Mouse (Mus musculus) stomach, embryonic 15.5 days (tissue): Measurements from ENCODE around the gene Ppp4r2. TPM values are rescaled to one million over a fixed set of nuclear protein-coding genes. Genes with fewer than 3 reads are reported as not detected.

ENCODE experiments used
- ATAC-seq: fragments of 200-750 bp; cut with Nextera tagmentation; 2 replicates; pipeline ENCODE4 v1.8.0; 2017; ENCODE audit warnings: low read depth, moderate number of reproducible peaks, moderate TSS enrichment; ENCODE audit not compliant: insufficient read depth, low FRiP score
- H3K27ac ChIP-seq: fragments of 300-500 bp; sonication (generic); 2 replicates; pipeline ENCODE4 v1.5.1; 2015; ENCODE audit warnings: mild to moderate bottlenecking, inconsistent platforms
- H3K27me3 ChIP-seq: fragments of 300-500 bp; sonication (generic); replicated peaks from 2 replicates; pipeline ENCODE4 v1.6.1; 2015; ENCODE audit warnings: inconsistent platforms
- H3K36me3 ChIP-seq: fragments of 300-500 bp; sonication (generic); 2 replicates; pipeline ENCODE4 v1.6.1; 2015; ENCODE audit warnings: inconsistent platforms
- H3K4me1 ChIP-seq: fragments of 300-500 bp; sonication (generic); 2 replicates; pipeline ENCODE4 v1.6.1; 2015; ENCODE audit warnings: inconsistent platforms
- H3K4me2 ChIP-seq: fragments of 300-500 bp; sonication (generic); 2 replicates; pipeline ENCODE4 v1.6.1; 2015; ENCODE audit warnings: mild to moderate bottlenecking, inconsistent platforms
- H3K4me3 ChIP-seq: fragments of 300-500 bp; sonication (generic); replicated peaks from 2 replicates; pipeline ENCODE4 v1.5.1; 2015; ENCODE audit warnings: inconsistent platforms
- H3K9ac ChIP-seq: fragments of 300-500 bp; sonication (generic); 2 replicates; pipeline ENCODE4 v1.6.1; 2015; ENCODE audit warnings: inconsistent platforms
- H3K9me3 ChIP-seq: fragments of 300-500 bp; sonication (generic); 2 replicates; pipeline ENCODE4 v1.6.1; 2016; ENCODE audit warnings: inconsistent platforms
- WGBS: fragments of 180-500 bp; shearing (Covaris S2); methylation state at CpG from one replicate; pipeline ENCODE4 v1.1.7; 2015; 5-methylcytosine and 5-hydroxymethylcytosine counted together
- polyA plus RNA-seq: library from polyadenylated mRNA; unstranded; fragments of >200 nt; fragmentation: Nextera tagmentation; extraction: Ambion mirVana; gene quantifications from 2 replicates; pipeline ENCODE4 v1.2.1, GENCODE M21; 2015

Ppp4r2 gene
- polyA plus RNA-seq: 16.1 and 17.4 TPM in 2 replicates

- peak; percentile 97 for ATAC-seq
- WGBS: under 1% methylated on average over 43 of the region's 50 CpGs
- Histone ChIP-seq H3K9me3 (no peaks in the 10 kb centered on the region), H3K36me3 (peaks cover 13% of the 10 kb centered on the region), H3K27ac (peak within 1 kb of the TSS; percentile 75), H3K27me3 (no peaks in the 10 kb centered on the region), H3K4me3 (peak within 1 kb of the TSS; percentile 73), H3K4me1 (peaks cover 14% of the 10 kb centered on the region), H3K9ac (peak within 1 kb of the TSS; percentile 67), H3K4me2 (peak within 1 kb of the TSS; percentile 56)
Observed at GRCm38 (mm10) chr6:100833355-100833754, at the start of gene Ppp4r2. Ppp4r2 (plus strand) TSS chr6:100833622.

GRCm38 (mm10) chr6:100787726-100788125 is 45.7 kb upstream of the Ppp4r2 start:
- no peaks in the 10 kb centered on the region for H3K4me1 ChIP-seq
- no peak overlapping the region for H3K27ac ChIP-seq
- no peaks in the 10 kb centered on the region for H3K9me3 ChIP-seq
- H3K4me3 ChIP-seq: no peak overlapping the region
- no peaks in the 10 kb centered on the region for H3K36me3 ChIP-seq
- H3K4me2 ChIP-seq: no peak overlapping the region
- WGBS: 88% methylated on average over 1 of the region's 1 CpGs
- H3K27me3 ChIP-seq: no peaks in the 10 kb centered on the region
- ATAC-seq: no peak
- no peak overlapping the region for H3K9ac ChIP-seq

- WGBS: 83% methylated on average over 1 of the region's 1 CpGs
- H3K36me3 ChIP-seq: no peaks in the 10 kb centered on the region
- no peaks in the 10 kb centered on the region for H3K4me1 ChIP-seq
Observed at GRCm38 (mm10) chr6:100789161-100789560, 44.3 kb upstream of the Ppp4r2 start.

GRCm38 (mm10) chr6:100792055-100792659 is 41.3 kb upstream of the Ppp4r2 start:
- Histone ChIP-seq H3K9me3 (no peaks in the 10 kb centered on the region), H3K4me2 (no peak overlapping the region), H3K27me3 (no peaks in the 10 kb centered on the region), H3K4me1 (no peaks in the 10 kb centered on the region), H3K4me3 (no peak overlapping the region), H3K36me3 (no peaks in the 10 kb centered on the region), H3K27ac (no peak overlapping the region), H3K9ac (no peak overlapping the region)
- no peak for ATAC-seq
- 66% methylated on average over 3 of the region's 3 CpGs for WGBS

More at GRCm38 (mm10) chr6:100789161-100789560, 44.3 kb upstream of the Ppp4r2 start:
- no peak overlapping the region for H3K27ac ChIP-seq
- H3K27me3 ChIP-seq: no peaks in the 10 kb centered on the region
- no peak for ATAC-seq
- no peak overlapping the region for H3K4me2 ChIP-seq
- no peak overlapping the region for H3K9ac ChIP-seq
- no peaks in the 10 kb centered on the region for H3K9me3 ChIP-seq
- no peak overlapping the region for H3K4me3 ChIP-seq

GRCm38 (mm10) chr6:100792973-100793769 is 40.3 kb upstream of the Ppp4r2 start:
- no peak for ATAC-seq
- no peak overlapping the region for H3K9ac ChIP-seq
- 54% methylated on average over 14 of the region's 14 CpGs for WGBS

GRCm38 (mm10) chr6:100795797-100796196 is 37.6 kb upstream of the Ppp4r2 start:
- Histone ChIP-seq H3K4me3 (no peak overlapping the region), H3K9me3 (no peaks in the 10 kb centered on the region), H3K27me3 (no peaks in the 10 kb centered on the region), H3K36me3 (no peaks in the 10 kb centered on the region), H3K4me1 (no peaks in the 10 kb centered on the region), H3K27ac (no peak overlapping the region), H3K4me2 (no peak overlapping the region), H3K9ac (no peak overlapping the region)
- WGBS: 44% methylated on average over 6 of the region's 6 CpGs
- no peak for ATAC-seq

More at GRCm38 (mm10) chr6:100792973-100793769, 40.3 kb upstream of the Ppp4r2 start:
- no peak overlapping the region for H3K27ac ChIP-seq
- H3K36me3 ChIP-seq: no peaks in the 10 kb centered on the region
- H3K9me3 ChIP-seq: no peaks in the 10 kb centered on the region
- H3K4me1 ChIP-seq: no peaks in the 10 kb centered on the region
- no peaks in the 10 kb centered on the region for H3K27me3 ChIP-seq
- H3K4me2 ChIP-seq: no peak overlapping the region
- H3K4me3 ChIP-seq: no peak overlapping the region

GRCm38 (mm10) chr6:100799290-100799689 is 34.1 kb upstream of the Ppp4r2 start:
- Histone ChIP-seq H3K27me3 (no peaks in the 10 kb centered on the region), H3K4me3 (no peak overlapping the region), H3K36me3 (no peaks in the 10 kb centered on the region), H3K9me3 (no peaks in the 10 kb centered on the region), H3K4me1 (no peaks in the 10 kb centered on the region), H3K9ac (no peak overlapping the region), H3K4me2 (no peak overlapping the region), H3K27ac (no peak overlapping the region)
- ATAC-seq: no peak
- 88% methylated on average over 6 of the region's 6 CpGs for WGBS

GRCm38 (mm10) chr6:100799766-100800165 is 33.7 kb upstream of the Ppp4r2 start:
- Histone ChIP-seq H3K27me3 (no peaks in the 10 kb centered on the region), H3K4me3 (no peak overlapping the region), H3K4me1 (no peaks in the 10 kb centered on the region), H3K9ac (no peak overlapping the region), H3K27ac (no peak overlapping the region), H3K4me2 (no peak overlapping the region), H3K9me3 (no peaks in the 10 kb centered on the region), H3K36me3 (no peaks in the 10 kb centered on the region)
- WGBS: 90% methylated on average over 4 of the region's 4 CpGs
- no peak for ATAC-seq

GRCm38 (mm10) chr6:100800497-100800955 is 32.9 kb upstream of the Ppp4r2 start:
- Histone ChIP-seq H3K4me1 (no peaks in the 10 kb centered on the region), H3K9me3 (no peaks in the 10 kb centered on the region), H3K27ac (no peak overlapping the region), H3K4me2 (no peak overlapping the region), H3K36me3 (no peaks in the 10 kb centered on the region), H3K27me3 (no peaks in the 10 kb centered on the region), H3K9ac (no peak overlapping the region), H3K4me3 (no peak overlapping the region)
- WGBS: 51% methylated on average over 10 of the region's 10 CpGs
- ATAC-seq: no peak

GRCm38 (mm10) chr6:100802381-100803083 is 30.9 kb upstream of the Ppp4r2 start:
- ATAC-seq: no peak
- no peak overlapping the region for H3K27ac ChIP-seq
- 46% methylated on average over 13 of the region's 13 CpGs for WGBS

GRCm38 (mm10) chr6:100803250-100803649 is 30.2 kb upstream of the Ppp4r2 start:
- Histone ChIP-seq H3K4me2 (no peak overlapping the region), H3K9me3 (no peaks in the 10 kb centered on the region), H3K9ac (no peak overlapping the region), H3K4me3 (no peak overlapping the region), H3K36me3 (no peaks in the 10 kb centered on the region), H3K27ac (no peak overlapping the region), H3K4me1 (no peaks in the 10 kb centered on the region), H3K27me3 (no peaks in the 10 kb centered on the region)
- WGBS: 75% methylated on average over 3 of the region's 3 CpGs
- ATAC-seq: no peak

More at GRCm38 (mm10) chr6:100802381-100803083, 30.9 kb upstream of the Ppp4r2 start:
- Histone ChIP-seq H3K36me3 (no peaks in the 10 kb centered on the region), H3K4me3 (no peak overlapping the region), H3K27me3 (no peaks in the 10 kb centered on the region), H3K4me1 (no peaks in the 10 kb centered on the region), H3K9me3 (no peaks in the 10 kb centered on the region), H3K4me2 (no peak overlapping the region), H3K9ac (no peak overlapping the region)

- ATAC-seq: no peak
- H3K27me3 ChIP-seq: no peaks in the 10 kb centered on the region
- H3K4me1 ChIP-seq: no peaks in the 10 kb centered on the region
- H3K4me3 ChIP-seq: no peak overlapping the region
- no peaks in the 10 kb centered on the region for H3K36me3 ChIP-seq
- 88% methylated on average over 9 of the region's 9 CpGs for WGBS
- no peak overlapping the region for H3K9ac ChIP-seq
- no peaks in the 10 kb centered on the region for H3K9me3 ChIP-seq
- H3K27ac ChIP-seq: no peak overlapping the region
- H3K4me2 ChIP-seq: no peak overlapping the region
Observed at GRCm38 (mm10) chr6:100807187-100807586, 26.2 kb upstream of the Ppp4r2 start.
